Mouse (Mus musculus): ENCODE results near the gene Hist1h1b. TPM values are rescaled to one million over a fixed set of nuclear protein-coding genes. Genes with fewer than 3 reads are reported as not detected.
"Not testable (repeated sequence)": the region's sequence is repeated elsewhere in the genome, so short reads cannot be mapped to it uniquely, and the experiment has no call there.

The Hist1h1b gene
- polyA plus RNA-seq, 1 experiment from 2014 or later, result 8.1 TPM

- Histone ChIP-seq H3K4me3 (ENCODE audit: low read depth, low read length) (peak overlapping the region; percentile 54; the same call in 1 of the 2 replicates), H3K27ac (ENCODE audit: low read depth, low read length) (no peak overlapping the region)
- no peak for TF ChIP-seq CTCF (IDR thresholded peaks at IDR 0.05; ENCODE audit: low read depth)
These were observed 663 bp upstream of the Hist1h1b start for GRCm38 (mm10) chr13:21781021-21781555.

GRCm38 (mm10) chr13:21778814-21779766 lies 1.3 kb downstream of the Hist1h1b start:
- Histone ChIP-seq H3K27ac (ENCODE audit: low read depth, low read length) (peak overlapping the region; percentile 69), H3K4me3 (ENCODE audit: low read depth, low read length) (peak overlapping the region; percentile 54), H3K36me3 (ENCODE audit: control insufficient read depth, insufficient read depth) (no peaks in the 10 kb centered on the region), H3K9ac (ENCODE audit: low read depth, low read length) (peak overlapping the region; percentile 67), H3K27me3 (replicated peaks; ENCODE audit: control insufficient read depth, insufficient read depth, low read length) (no peaks in the 10 kb centered on the region), H3K4me1 (replicated peaks; ENCODE audit: control insufficient read depth, insufficient read depth, low read length) (peaks cover 9% of the 10 kb centered on the region; the same call in 1 of the 2 replicates), H3K4me2 (replicated peaks; ENCODE audit: low read depth) (peak overlapping the region; percentile 91), H3K9me3 (ENCODE audit: control insufficient read depth) (no peaks in the 10 kb centered on the region)
- no peak for TF ChIP-seq CTCF (IDR thresholded peaks at IDR 0.05; ENCODE audit: low read depth)
- ATAC-seq, result peak; percentile 85
- 1% methylated on average over 33 of the region's 33 CpGs for WGBS

More at GRCm38 (mm10) chr13:21781021-21781555, 663 bp upstream of the Hist1h1b start:
- no peak for ATAC-seq
- peak overlapping the region; percentile 91; the same call in 1 of the 2 replicates for H3K4me2 ChIP-seq (replicated peaks; ENCODE audit: low read depth)
- no peaks in the 10 kb centered on the region for H3K27me3 ChIP-seq (replicated peaks; ENCODE audit: control insufficient read depth, insufficient read depth, low read length)
- peaks cover 12% of the 10 kb centered on the region; the same call in 1 of the 2 replicates for H3K4me1 ChIP-seq (replicated peaks; ENCODE audit: control insufficient read depth, insufficient read depth, low read length)
- no peaks in the 10 kb centered on the region for H3K36me3 ChIP-seq (ENCODE audit: control insufficient read depth, insufficient read depth)
- H3K9me3 ChIP-seq (ENCODE audit: control insufficient read depth), result no peaks in the 10 kb centered on the region
- H3K9ac ChIP-seq (ENCODE audit: low read depth, low read length), result peak overlapping the region; percentile 58; the same call in 1 of the 2 replicates
- WGBS, result 46% methylated on average over 6 of the region's 6 CpGs

DNA sequence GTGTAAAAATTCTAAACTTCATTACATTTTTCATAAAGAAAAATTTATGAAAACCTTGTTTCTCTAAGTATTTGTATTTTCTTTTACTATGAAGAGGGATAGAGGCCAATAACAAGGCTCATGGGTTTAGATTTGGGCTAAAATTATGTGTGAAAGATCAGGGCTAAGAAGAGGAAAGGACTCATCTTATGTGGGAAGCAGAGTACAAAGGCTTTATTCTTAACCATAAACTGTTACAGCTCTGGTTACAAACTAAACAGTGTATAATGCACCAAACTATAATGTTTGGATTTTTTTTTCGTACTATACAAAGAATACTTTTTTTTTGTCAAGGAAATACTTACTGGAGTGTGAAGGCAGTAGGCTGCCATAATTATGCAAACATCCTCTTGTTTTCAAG lies 24.7 kb downstream of the Hist1h1b start:
- Histone ChIP-seq H3K4me1 (replicated peaks; ENCODE audit: control insufficient read depth, insufficient read depth, low read length) (no peaks in the 10 kb centered on the region; the same call in 1 of the 2 replicates), H3K4me3 (ENCODE audit: low read depth, low read length) (no peak overlapping the region), H3K9me3 (ENCODE audit: control insufficient read depth) (no peaks in the 10 kb centered on the region), H3K27me3 (replicated peaks; ENCODE audit: control insufficient read depth, insufficient read depth, low read length) (no peaks in the 10 kb centered on the region), H3K4me2 (replicated peaks; ENCODE audit: low read depth) (no peak overlapping the region), H3K9ac (ENCODE audit: low read depth, low read length) (no peak overlapping the region), H3K36me3 (ENCODE audit: control insufficient read depth, insufficient read depth) (no peaks in the 10 kb centered on the region), H3K27ac (ENCODE audit: low read depth, low read length) (no peak overlapping the region)
- TF ChIP-seq CTCF (IDR thresholded peaks at IDR 0.05; ENCODE audit: low read depth), result no peak
- 67% methylated on average over 1 of the region's 1 CpGs for WGBS
- no peak for ATAC-seq

DNA sequence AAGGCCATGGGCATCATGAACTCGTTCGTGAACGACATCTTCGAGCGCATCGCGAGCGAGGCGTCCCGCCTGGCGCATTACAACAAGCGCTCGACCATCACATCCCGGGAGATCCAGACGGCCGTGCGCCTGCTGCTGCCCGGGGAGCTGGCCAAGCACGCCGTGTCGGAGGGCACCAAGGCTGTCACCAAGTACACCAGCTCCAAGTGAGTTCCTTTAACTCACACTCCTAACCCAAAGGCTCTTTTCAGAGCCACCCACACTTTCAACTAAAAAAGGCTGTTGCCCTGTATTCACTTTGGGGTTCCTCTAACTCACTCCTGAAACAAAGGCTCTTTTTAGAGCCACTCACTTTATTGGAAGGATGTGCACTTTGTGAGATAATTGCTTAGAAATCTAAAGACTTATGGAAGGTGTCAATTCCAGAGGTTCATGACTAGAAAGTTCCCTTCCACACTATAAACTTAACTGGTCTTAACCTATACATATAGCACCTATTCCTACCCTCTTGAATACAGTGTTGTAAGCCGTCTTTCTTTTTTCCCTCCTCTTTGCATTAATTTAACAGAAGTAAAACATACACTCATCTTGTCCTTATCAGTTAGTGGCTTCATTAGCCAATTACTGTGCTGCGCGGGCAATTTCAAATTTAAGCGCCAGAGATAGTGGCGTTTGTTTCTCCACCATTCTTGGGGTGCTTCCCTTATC lies 26.0 kb downstream of the Hist1h1b start:
- under 1% methylated on average over 24 of the region's 26 CpGs for WGBS
- not testable (repeated sequence) for ATAC-seq

DNA sequence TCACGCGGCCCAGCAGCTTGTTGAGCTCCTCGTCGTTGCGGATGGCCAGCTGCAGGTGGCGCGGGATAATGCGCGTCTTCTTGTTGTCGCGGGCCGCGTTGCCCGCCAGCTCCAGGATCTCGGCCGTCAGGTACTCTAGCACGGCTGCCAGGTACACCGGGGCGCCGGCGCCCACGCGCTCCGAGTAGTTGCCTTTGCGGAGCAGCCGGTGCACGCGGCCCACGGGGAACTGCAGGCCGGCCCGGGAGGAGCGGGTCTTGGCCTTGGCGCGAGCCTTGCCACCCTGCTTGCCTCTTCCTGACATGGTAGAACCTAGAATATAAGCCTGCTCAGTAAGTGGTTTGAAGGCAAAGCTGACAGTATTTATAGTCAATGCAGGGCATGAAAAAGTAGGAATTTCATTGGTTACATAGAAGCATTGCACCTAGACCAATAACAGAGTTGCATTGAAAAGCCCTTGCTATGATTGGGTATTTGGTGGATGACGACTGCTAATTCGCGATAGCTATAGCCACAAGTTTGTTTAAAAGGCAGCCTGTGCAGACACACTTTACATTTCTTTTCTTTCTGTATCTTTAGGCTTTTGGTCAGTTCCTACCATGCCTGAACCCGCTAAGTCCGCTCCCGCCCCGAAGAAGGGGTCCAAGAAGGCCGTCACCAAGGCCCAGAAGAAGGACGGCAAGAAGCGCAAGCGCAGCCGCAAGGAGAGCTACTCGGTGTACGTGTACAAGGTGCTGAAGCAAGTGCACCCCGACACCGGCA lies 26.7 kb downstream of the Hist1h1b start, which contains the start of the genes Hist1h2ak and Hist1h2bn:
Gene Hist1h2ak, minus strand, starts transcription at position 304 of the 762 bp plus-strand sequence.
Gene Hist1h2bn, plus strand, starts transcription at position 600 of the 762 bp plus-strand sequence.
- peak within 1 kb of the TSS; percentile 74 for H3K27ac ChIP-seq (ENCODE audit: low read depth, low read length)
- WGBS, result under 1% methylated on average over 37 of the region's 50 CpGs
- ATAC-seq, result peak; percentile 94
- H3K4me2 ChIP-seq (replicated peaks; ENCODE audit: low read depth), result peak within 1 kb of the TSS; percentile 75
- H3K36me3 ChIP-seq (ENCODE audit: control insufficient read depth, insufficient read depth); H3K9me3 ChIP-seq (ENCODE audit: control insufficient read depth); H3K27me3 ChIP-seq (replicated peaks; ENCODE audit: control insufficient read depth, insufficient read depth, low read length); H3K4me1 ChIP-seq (replicated peaks; ENCODE audit: control insufficient read depth, insufficient read depth, low read length): not testable (repeated sequence)
- peak within 1 kb of the TSS; percentile 42 for H3K4me3 ChIP-seq (ENCODE audit: low read depth, low read length)
- 0 out of 2 replicates have a peak within 1 kb of the TSS, but pooled peaks have one; percentile 5 for H3K9ac ChIP-seq (ENCODE audit: low read depth, low read length)
- peak; percentile 54 for TF ChIP-seq CTCF (IDR thresholded peaks at IDR 0.05; ENCODE audit: low read depth)

More for the DNA sequence above, 26.0 kb downstream of the Hist1h1b start:
- Histone ChIP-seq H3K4me3 (ENCODE audit: low read depth, low read length) (peak overlapping the region; percentile 42), H3K27ac (ENCODE audit: low read depth, low read length) (peak overlapping the region; percentile 54; the same call in 1 of the 2 replicates), H3K4me2 (replicated peaks; ENCODE audit: low read depth) (peak overlapping the region; percentile 75), H3K9ac (ENCODE audit: low read depth, low read length) (0 out of 2 replicates have a peak overlapping the region, but pooled peaks have one; percentile 5)
- H3K36me3 ChIP-seq (ENCODE audit: control insufficient read depth, insufficient read depth); H3K9me3 ChIP-seq (ENCODE audit: control insufficient read depth); H3K27me3 ChIP-seq (replicated peaks; ENCODE audit: control insufficient read depth, insufficient read depth, low read length); H3K4me1 ChIP-seq (replicated peaks; ENCODE audit: control insufficient read depth, insufficient read depth, low read length): not testable (repeated sequence)
